Mouse (Mus musculus) heart, postnatal 0 days (tissue): ENCODE data around the gene Wwox.

ENCODE experiments used
- CTCF ChIP-seq: IDR thresholded peaks from 2 replicates; pipeline ENCODE4 v1.5.1; 2016; ENCODE audit warnings: antibody characterized with exemption, control low read depth, low read depth
- EP300 ChIP-seq: IDR thresholded peaks from 2 replicates; pipeline ENCODE4 v1.6.1; 2016; ENCODE audit warnings: antibody characterized with exemption, low read depth

- TF ChIP-seq CTCF (no peak), EP300 (no peak)
Measured at GRCm38 (mm10) chr8:115065386-115065785, 625.9 kb downstream of the Wwox start.
